Mouse (Mus musculus) G1E (cell line): Measurements from ENCODE around the gene Tpm1.

Experiments
- CTCF ChIP-seq: IDR thresholded peaks from 2 replicates; pipeline ENCODE4 v1.5.1; 2012; ENCODE audit warnings: low read depth, low read length, inconsistent platforms, mixed read lengths
- GATA1 ChIP-seq: IDR thresholded peaks from 2 replicates; pipeline ENCODE4 v1.6.1; 2012; ENCODE audit warnings: borderline replicate concordance, low read length, inconsistent platforms, mixed read lengths
- POLR2AphosphoS5 ChIP-seq: IDR thresholded peaks from 2 replicates; pipeline ENCODE4 v1.6.1; 2012; ENCODE audit warnings: low read depth, low read length, inconsistent platforms; ENCODE audit not compliant: insufficient replicate concordance
- TAL1 ChIP-seq: conservative IDR thresholded peaks from 2 replicates; pipeline ENCODE4 v1.6.1; 2012; ENCODE audit warnings: low read depth, low read length, inconsistent platforms, mixed read lengths

GRCm38 (mm10) chr9:67049086-67049824 lies at the start of gene Tpm1:
- TF ChIP-seq CTCF (no peak), POLR2AphosphoS5 (no peak), GATA1 (no peak), TAL1 (no peak)
